Mouse (Mus musculus) liver, embryonic 16.5 days (tissue): Measurements from ENCODE around the gene Med11. TPM values are rescaled to one million over a fixed set of nuclear protein-coding genes. Genes with fewer than 3 reads are reported as not detected.

ENCODE experiments used
- ATAC-seq: fragments of 200-750 bp; cut with Nextera tagmentation; 2 replicates; pipeline ENCODE4 v1.8.0; 2017; ENCODE audit warnings: low read depth, mild to moderate bottlenecking, moderate number of reproducible peaks, moderate library complexity
- H3K27ac ChIP-seq: fragments of 300-500 bp; sonication (generic); 2 replicates; pipeline ENCODE4 v1.5.1; 2014; ENCODE audit warnings: mild to moderate bottlenecking, low read length
- H3K27me3 ChIP-seq: fragments of 300-500 bp; sonication (generic); 2 replicates; pipeline ENCODE4 v1.6.1; 2014; ENCODE audit warnings: low read depth, low read length, mixed read lengths; ENCODE audit not compliant: control insufficient read depth, insufficient read depth
- H3K36me3 ChIP-seq: fragments of 300-500 bp; sonication (generic); 2 replicates; pipeline ENCODE4 v1.6.1; 2014; ENCODE audit warnings: mild to moderate bottlenecking; ENCODE audit not compliant: control insufficient read depth, insufficient read depth
- H3K4me1 ChIP-seq: fragments of 300-500 bp; sonication (generic); 2 replicates; pipeline ENCODE4 v1.6.1; 2014; ENCODE audit warnings: low read depth, low read length, mixed read lengths; ENCODE audit not compliant: control insufficient read depth
- H3K4me2 ChIP-seq: fragments of 300-500 bp; sonication (generic); 2 replicates; pipeline ENCODE4 v1.6.1; 2014; ENCODE audit warnings: low read depth, low read length, mixed read lengths
- H3K4me3 ChIP-seq: fragments of 300-500 bp; sonication (generic); 2 replicates; pipeline ENCODE4 v1.5.1; 2014; ENCODE audit warnings: low read depth, mild to moderate bottlenecking, low read length
- H3K9ac ChIP-seq: fragments of 300-500 bp; sonication (generic); 2 replicates; pipeline ENCODE4 v1.6.1; 2014; ENCODE audit warnings: low read depth, low read length
- H3K9me3 ChIP-seq: fragments of 300-500 bp; sonication (generic); replicated peaks from 2 replicates; pipeline ENCODE4 v1.6.1; 2016; ENCODE audit warnings: low read length; ENCODE audit not compliant: control insufficient read depth
- WGBS: fragments of 180-500 bp; shearing (Covaris S2); extraction: QIAGEN DNeasy Blood & Tissue Kit; methylation state at CpG from one replicate; pipeline ENCODE4 v1.1.7; 2014; ENCODE audit not compliant: insufficient replicate concordance; 5-methylcytosine and 5-hydroxymethylcytosine counted together
- microRNA-seq: library from miRNA; unstranded; fragments of <30 nt; microRNA quantifications from one replicate; pipeline ENCODE4, GENCODE M21; 2016
- polyA plus RNA-seq: library from polyadenylated mRNA; unstranded; fragments of >200 nt; fragmentation: Nextera tagmentation; extraction: Ambion mirVana; gene quantifications from 2 replicates; pipeline ENCODE4 v1.2.1, GENCODE M21; 2015

Med11 gene
- polyA plus RNA-seq, 1 experiment from 2014 or later: 12.8 TPM

DNA sequence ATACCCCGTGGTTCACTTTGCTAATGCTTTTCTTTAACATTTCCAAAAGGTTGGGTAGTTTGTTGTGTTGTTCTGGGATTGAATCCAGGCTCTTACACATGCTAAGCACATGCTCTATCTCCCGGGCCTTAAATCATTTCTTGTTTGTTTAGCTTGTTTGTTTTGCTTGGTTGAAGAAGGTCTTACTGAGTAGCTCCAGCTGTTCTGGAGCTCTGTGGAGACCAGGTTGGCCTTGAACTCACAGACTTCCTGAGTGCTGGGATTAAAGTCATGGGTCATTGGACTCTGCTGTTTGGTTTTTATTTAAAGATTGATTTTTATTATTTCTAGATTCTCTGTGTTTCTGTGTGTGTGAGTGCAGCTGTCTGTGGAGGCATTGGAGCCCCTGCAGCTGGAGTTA is 33.8 kb downstream of the Med11 start:
- no peaks in the 10 kb centered on the region for H3K27me3 ChIP-seq
- H3K4me3 ChIP-seq: no peak overlapping the region
- no peak for ATAC-seq
- no peaks in the 10 kb centered on the region for H3K9me3 ChIP-seq
- WGBS: 37% methylated on average over 2 of the region's 2 CpGs
- no peak overlapping the region for H3K4me2 ChIP-seq
- H3K4me1 ChIP-seq: no peaks in the 10 kb centered on the region
- no peak overlapping the region for H3K9ac ChIP-seq
- no peak overlapping the region for H3K27ac ChIP-seq
- H3K36me3 ChIP-seq: no peaks in the 10 kb centered on the region

DNA sequence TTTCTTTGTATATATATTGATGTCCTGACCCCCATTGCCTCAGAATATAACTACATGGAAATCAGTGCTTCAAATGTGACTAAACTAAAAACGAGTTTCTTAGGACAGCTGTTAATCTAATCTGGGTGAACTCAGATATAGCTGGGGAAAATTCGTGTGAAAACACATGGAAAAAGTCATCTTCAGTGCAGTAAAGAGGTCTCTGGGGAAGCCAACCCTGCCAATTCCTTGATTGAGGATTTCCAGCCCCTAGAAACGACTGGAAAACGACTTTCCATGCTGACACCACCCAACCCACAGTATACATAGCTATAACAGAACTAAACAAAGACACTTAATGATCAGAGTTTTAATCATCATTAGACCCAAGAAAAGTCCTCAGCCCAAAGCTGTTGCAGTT is 36.1 kb downstream of the Med11 start:
- Histone ChIP-seq H3K4me1 (no peaks in the 10 kb centered on the region), H3K4me2 (no peak overlapping the region), H3K9me3 (no peaks in the 10 kb centered on the region), H3K4me3 (no peak overlapping the region), H3K9ac (no peak overlapping the region), H3K36me3 (no peaks in the 10 kb centered on the region), H3K27ac (no peak overlapping the region), H3K27me3 (no peaks in the 10 kb centered on the region)
- no peak for ATAC-seq
- WGBS: 34% methylated on average over 4 of the region's 4 CpGs

DNA sequence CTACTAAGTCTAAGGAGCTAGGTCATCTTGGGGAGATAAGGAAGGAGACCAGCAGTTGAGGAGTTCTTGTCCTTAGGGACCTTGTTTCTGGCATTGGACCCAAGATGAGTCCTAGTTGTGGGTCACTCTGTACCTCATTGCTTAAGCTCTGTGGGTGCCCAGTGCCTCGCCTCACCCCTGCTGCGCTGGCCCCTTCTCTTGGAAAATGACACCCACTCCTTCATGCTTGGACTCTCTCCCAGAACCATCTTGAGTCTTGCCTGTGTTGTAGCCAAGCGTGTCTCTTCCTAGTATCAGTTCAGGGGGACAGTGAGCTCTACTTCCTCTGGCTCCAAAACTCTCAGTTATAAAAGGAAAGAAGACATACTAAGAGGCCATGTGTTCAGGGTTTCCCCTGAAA is 37.4 kb downstream of the Med11 start:
- Histone ChIP-seq H3K4me1 (no peaks in the 10 kb centered on the region), H3K27me3 (no peaks in the 10 kb centered on the region), H3K27ac (no peak overlapping the region), H3K36me3 (no peaks in the 10 kb centered on the region), H3K4me2 (no peak overlapping the region), H3K4me3 (no peak overlapping the region), H3K9ac (no peak overlapping the region), H3K9me3 (no peaks in the 10 kb centered on the region)
- ATAC-seq: no peak
- WGBS: 56% methylated on average over 3 of the region's 3 CpGs

DNA sequence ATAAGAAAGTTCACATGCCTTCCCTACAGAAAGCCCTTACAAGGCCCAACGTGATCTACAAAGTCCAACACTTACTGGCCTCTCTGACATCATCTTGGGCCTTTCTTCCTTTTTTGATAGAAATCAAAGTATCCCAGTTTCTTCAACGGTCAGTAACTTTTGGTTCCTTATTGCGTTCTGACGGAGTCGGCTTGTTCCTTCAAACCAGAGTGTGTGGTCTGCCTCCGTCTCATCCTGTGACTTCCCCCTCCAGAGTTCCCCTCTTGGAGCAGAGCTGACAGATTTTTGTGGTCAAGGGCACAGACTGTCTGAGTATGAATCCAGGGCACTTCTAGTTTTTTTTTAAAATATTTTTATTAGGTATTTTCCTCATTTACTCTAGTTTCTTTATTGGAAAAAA is 38.0 kb downstream of the Med11 start:
- ATAC-seq: no peak
- Histone ChIP-seq H3K9ac (no peak overlapping the region), H3K9me3 (no peaks in the 10 kb centered on the region), H3K4me3 (no peak overlapping the region), H3K4me2 (no peak overlapping the region), H3K4me1 (no peaks in the 10 kb centered on the region), H3K27ac (no peak overlapping the region), H3K27me3 (no peaks in the 10 kb centered on the region), H3K36me3 (no peaks in the 10 kb centered on the region)
- WGBS: 23% methylated on average over 6 of the region's 6 CpGs

DNA sequence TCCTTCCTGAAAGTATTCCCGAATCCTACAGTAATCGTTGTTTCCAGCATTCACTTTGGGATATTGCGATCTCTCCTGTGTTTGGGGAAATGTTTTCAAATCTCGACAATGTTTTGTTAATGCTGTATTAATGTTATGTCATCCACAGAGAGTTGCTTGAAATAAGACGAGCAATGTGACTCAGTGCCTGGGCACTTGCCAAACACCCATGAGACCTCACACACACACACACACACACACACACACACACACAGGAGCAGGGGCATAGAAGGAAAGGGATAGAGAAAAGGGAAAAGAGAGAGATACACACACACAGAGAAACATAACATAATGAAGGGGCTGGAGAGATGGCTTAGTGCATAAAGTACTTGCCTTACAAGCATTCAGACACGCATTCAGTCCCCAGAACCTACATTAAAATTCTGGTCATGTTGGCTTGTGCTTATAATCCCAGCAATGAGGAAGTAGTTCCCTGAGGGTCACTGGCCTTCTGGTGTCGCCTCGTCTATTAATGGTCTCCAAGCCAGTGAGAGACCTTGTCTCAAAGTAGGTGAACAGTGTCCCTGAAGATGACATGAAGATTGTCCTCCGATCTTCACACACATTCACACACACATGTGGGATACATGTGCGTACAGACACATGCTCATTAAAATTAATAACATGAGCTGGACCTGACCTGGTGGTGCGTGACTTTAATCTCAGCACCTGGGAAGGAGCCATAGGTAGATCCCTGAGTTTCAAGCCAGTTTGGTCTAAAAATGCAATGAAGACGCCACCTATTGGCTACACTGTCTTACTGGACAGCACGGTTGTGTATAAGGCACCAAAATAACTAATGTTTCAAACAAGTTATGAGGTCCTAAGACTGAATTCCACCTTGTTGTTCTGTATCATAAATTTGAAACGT is 48.1 kb downstream of the Med11 start:
- Histone ChIP-seq H3K9ac (no peak overlapping the region), H3K27ac (no peak overlapping the region), H3K27me3 (no peaks in the 10 kb centered on the region; the same call in 1 of the 2 replicates), H3K4me3 (no peak overlapping the region), H3K4me1 (peaks cover under 1% of the 10 kb centered on the region), H3K4me2 (no peak overlapping the region), H3K9me3 (no peaks in the 10 kb centered on the region), H3K36me3 (no peaks in the 10 kb centered on the region)
- 52% methylated on average over 14 of the region's 14 CpGs for WGBS
- ATAC-seq: no peak

DNA sequence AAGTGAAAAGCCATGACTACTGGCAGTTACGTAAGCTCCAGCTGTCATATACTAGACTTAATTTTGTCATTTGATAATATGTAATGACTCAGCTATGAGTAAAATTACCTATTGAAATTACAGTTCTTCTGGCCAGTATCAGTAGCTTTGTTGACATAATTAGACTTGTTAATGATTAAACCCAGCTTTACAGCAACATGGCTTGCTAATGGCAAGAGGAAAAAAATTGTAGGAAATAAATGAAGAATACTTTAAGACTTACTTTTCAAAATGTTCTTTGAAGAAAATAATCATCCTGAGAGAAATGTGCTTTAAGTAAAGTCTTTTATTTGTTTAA is 48.7 kb downstream of the Med11 start:
- Histone ChIP-seq H3K4me1 (peaks cover 6% of the 10 kb centered on the region), H3K36me3 (no peaks in the 10 kb centered on the region), H3K9ac (no peak overlapping the region), H3K4me3 (no peak overlapping the region), H3K27me3 (no peaks in the 10 kb centered on the region; the same call in 1 of the 2 replicates), H3K4me2 (no peak overlapping the region), H3K27ac (no peak overlapping the region), H3K9me3 (no peaks in the 10 kb centered on the region)
- WGBS: 70% methylated on average over 1 of the region's 1 CpGs
- no peak for ATAC-seq

DNA sequence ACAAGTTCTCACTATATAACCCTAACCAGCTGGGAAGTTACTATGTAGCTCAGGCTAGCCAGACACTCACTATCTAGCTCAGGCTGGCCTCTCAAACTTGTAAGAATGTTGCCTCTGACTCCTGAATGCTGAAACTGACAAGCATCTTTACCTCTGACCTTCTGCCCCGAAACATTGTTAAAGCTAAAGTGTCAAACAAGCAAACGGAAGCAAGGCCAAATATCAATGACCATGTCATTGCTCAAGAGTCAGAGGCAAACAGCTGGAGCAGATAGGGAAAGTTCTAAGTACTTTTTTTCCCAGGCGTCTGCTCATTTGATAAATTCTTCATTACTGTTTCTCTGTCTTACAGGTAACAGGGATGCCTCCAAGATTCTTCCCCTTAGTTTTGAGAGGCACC is 50.3 kb downstream of the Med11 start:
- no peaks in the 10 kb centered on the region for H3K36me3 ChIP-seq
- H3K4me1 ChIP-seq: peaks cover 6% of the 10 kb centered on the region
- no peaks in the 10 kb centered on the region for H3K9me3 ChIP-seq
- no peak overlapping the region for H3K27ac ChIP-seq
- no peaks in the 10 kb centered on the region; the same call in 1 of the 2 replicates for H3K27me3 ChIP-seq
- no peak overlapping the region for H3K4me3 ChIP-seq
- no peak for ATAC-seq
- H3K4me2 ChIP-seq: no peak overlapping the region
- 38% methylated on average over 3 of the region's 3 CpGs for WGBS
- H3K9ac ChIP-seq: no peak overlapping the region

Small RNA genes lying within 50 kb of the gene (microRNA-seq; reads per million reads assigned to microRNA genes)
- gene Mir7115: 0.98 reads per million

Other genes with a start within 250 kb of the Med11 start
- 1.1 and 1.3 TPM in 2 replicates for gene Slc16a11, start 239.2 kb upstream of the Med11 start, polyA plus RNA-seq
- 2.6 and 4.3 TPM in 2 replicates for gene Slc16a13, start 230.9 kb upstream of the Med11 start, polyA plus RNA-seq
- 2.1 and 2.3 TPM in 2 replicates for gene Bcl6b, start 222.1 kb upstream of the Med11 start, polyA plus RNA-seq
- gene 0610010K14Rik, start 214.0 kb upstream of the Med11 start, polyA plus RNA-seq: 53.9 and 54.5 TPM in 2 replicates
- 3.4 and 4.3 TPM in 2 replicates for gene Gm21988, start 212.1 kb upstream of the Med11 start, polyA plus RNA-seq
- gene Rnasek, start 212.1 kb upstream of the Med11 start, polyA plus RNA-seq: 146 and 159 TPM in 2 replicates
- 13.0 and 14.8 TPM in 2 replicates for gene Alox12, start 196.6 kb upstream of the Med11 start, polyA plus RNA-seq
- gene Alox12e, start 129.3 kb upstream of the Med11 start, polyA plus RNA-seq: 0.11 TPM in 1 of 2 replicates, not detected in the other
- gene Alox15, start 99.9 kb upstream of the Med11 start, polyA plus RNA-seq: 1.7 and 2.0 TPM in 2 replicates
- gene Pelp1, start 41.9 kb upstream of the Med11 start, polyA plus RNA-seq: 11.1 and 13.1 TPM in 2 replicates
- gene Arrb2, start 19.3 kb upstream of the Med11 start, polyA plus RNA-seq: 15.0 and 15.8 TPM in 2 replicates
- 0.42 and 0.87 TPM in 2 replicates for gene Zmynd15, start 7.5 kb downstream of the Med11 start, polyA plus RNA-seq
- gene Cxcl16, start 8.1 kb downstream of the Med11 start, polyA plus RNA-seq: 2.6 and 3.0 TPM in 2 replicates
- gene Tm4sf5, start 53.3 kb downstream of the Med11 start, polyA plus RNA-seq: 0.65 and 2.3 TPM in 2 replicates
- gene Vmo1, start 62.7 kb downstream of the Med11 start, polyA plus RNA-seq: 0.44 and 0.65 TPM in 2 replicates
- gene Gltpd2, start 67.3 kb downstream of the Med11 start, polyA plus RNA-seq: 33.8 and 35.3 TPM in 2 replicates
- 291 and 307 TPM in 2 replicates for gene Psmb6, start 73.4 kb downstream of the Med11 start, polyA plus RNA-seq
- gene Gm40193, start 81.0 kb downstream of the Med11 start, polyA plus RNA-seq: not detected in 2 replicates
- 2.1 and 2.9 TPM in 2 replicates for gene Pld2, start 88.1 kb downstream of the Med11 start, polyA plus RNA-seq
- gene Mink1, start 111.0 kb downstream of the Med11 start, polyA plus RNA-seq: 4.0 and 6.0 TPM in 2 replicates
- gene 4930544D05Rik, start 163.9 kb downstream of the Med11 start, polyA plus RNA-seq: not detected in 2 replicates
- not detected in 2 replicates for gene Chrne, start 167.3 kb downstream of the Med11 start, polyA plus RNA-seq
- 2.3 and 3.9 TPM in 2 replicates for gene Gp1ba, start 187.2 kb downstream of the Med11 start, polyA plus RNA-seq
- gene Rnf167, start 195.3 kb downstream of the Med11 start, polyA plus RNA-seq: 76.4 and 79.6 TPM in 2 replicates
- gene Slc25a11, start 195.6 kb downstream of the Med11 start, polyA plus RNA-seq: 74.5 and 79.2 TPM in 2 replicates
- gene Pfn1, start 202.7 kb downstream of the Med11 start, polyA plus RNA-seq: 899 and 965 TPM in 2 replicates
- gene Eno3, start 205.3 kb downstream of the Med11 start, polyA plus RNA-seq: 11.6 and 22.1 TPM in 2 replicates
- 57.5 and 59.7 TPM in 2 replicates for gene Spag7, start 217.5 kb downstream of the Med11 start, polyA plus RNA-seq
- 3.0 and 4.3 TPM in 2 replicates for gene Camta2, start 236.2 kb downstream of the Med11 start, polyA plus RNA-seq
- gene Inca1, start 248.2 kb downstream of the Med11 start, polyA plus RNA-seq: 1.1 and 1.4 TPM in 2 replicates
- 0.77 and 1.1 TPM in 2 replicates for gene Kif1c, start 248.6 kb downstream of the Med11 start, polyA plus RNA-seq